Mouse (Mus musculus): ENCODE data around the gene Ptprf.

DNA sequence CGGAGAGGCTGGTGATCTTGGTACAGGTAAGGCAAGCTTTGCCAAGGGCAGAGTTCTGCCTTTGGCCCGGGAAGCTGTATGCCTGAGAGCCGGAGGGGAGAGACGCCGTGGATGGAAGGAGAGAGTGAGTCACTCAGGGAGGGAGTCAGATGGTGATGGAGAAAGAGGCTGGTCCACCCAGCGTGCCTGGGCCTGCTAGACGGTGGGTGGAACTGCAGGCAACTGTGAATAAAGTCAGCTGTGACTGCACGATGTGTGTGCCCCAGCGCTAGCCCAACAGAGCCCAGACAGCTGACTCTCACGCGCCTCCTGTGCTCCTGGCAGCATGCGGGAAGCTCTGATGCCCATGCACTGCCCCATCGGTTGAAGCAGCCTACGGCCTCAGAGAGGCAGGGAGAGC, 45.4 kb downstream of the Ptprf start:
- TF ChIP-seq POLR2A (IDR thresholded peaks at IDR 0.05; ENCODE audit: borderline replicate concordance, extremely low read depth, insufficient read depth, insufficient read length, poor library complexity, severe bottlenecking), result no peak
- TF ChIP-seq CTCF (IDR thresholded peaks at IDR 0.05; ENCODE audit: borderline replicate concordance, extremely low read depth, insufficient read depth, insufficient read length), result no peak

Measured in brain, embryonic 14.5 days (tissue).